Mouse (Mus musculus) lung, adult 2 months (tissue): Measurements from ENCODE around the gene Ezh1.

Experiments used
- CTCF ChIP-seq: fragments of 200-500 bp; IDR thresholded peaks from 2 replicates; pipeline ENCODE4 v1.5.1; 2011; ENCODE audit warnings: mild to moderate bottlenecking, low read length, control low read depth; ENCODE audit not compliant: insufficient read depth
- POLR2A ChIP-seq: fragments of 200-500 bp; IDR thresholded peaks from 2 replicates; pipeline ENCODE4 v1.6.1; 2011; ENCODE audit warnings: low read depth, mild to moderate bottlenecking, control low read depth, low read length, borderline replicate concordance; ENCODE audit errors: extremely low read depth

DNA sequence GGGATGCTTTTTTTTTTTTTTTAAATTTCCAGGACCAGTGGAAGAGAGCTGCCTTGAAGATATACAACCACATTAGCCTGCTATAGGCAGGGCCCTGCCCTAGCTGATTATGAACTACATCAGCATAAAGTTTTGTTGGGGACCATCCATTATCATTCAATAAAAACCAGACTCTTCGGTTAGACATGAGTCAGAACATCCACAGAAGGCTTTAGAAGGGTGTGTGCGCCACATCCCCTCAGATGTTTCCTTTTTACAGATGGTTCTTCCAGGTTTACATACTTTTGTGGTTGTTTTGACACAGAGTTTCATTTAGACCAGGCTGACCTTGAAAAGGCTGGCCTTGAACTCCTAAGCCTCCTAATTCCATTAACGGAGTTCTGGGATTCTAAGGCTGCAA, 1.9 kb downstream of the Ezh1 start:
- TF ChIP-seq POLR2A (no peak), CTCF (no peak)
